Mouse (Mus musculus): ENCODE results near the gene Hdgfl3.

The Hdgfl3 gene

DNA sequence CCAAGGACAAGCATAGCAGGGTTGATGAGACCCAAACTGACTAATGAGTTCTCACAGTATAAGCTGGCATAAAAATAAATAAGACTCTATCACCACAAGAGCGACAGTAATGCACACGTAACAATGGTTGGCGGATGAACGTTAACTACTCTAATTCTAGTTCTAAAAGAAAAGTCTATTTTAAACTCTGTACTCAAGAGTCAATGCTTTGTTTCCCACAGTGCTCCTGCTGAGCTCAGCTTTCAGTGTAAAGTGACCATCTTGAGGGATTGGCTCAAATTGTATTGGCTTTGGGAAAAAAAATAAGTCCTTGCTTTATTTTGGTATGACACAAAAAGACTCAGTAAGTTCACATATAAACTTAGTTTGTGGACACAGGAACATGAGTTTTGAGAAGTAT lies 49.1 kb downstream of the Hdgfl3 start:
- no peak for DNase-seq

DNA sequence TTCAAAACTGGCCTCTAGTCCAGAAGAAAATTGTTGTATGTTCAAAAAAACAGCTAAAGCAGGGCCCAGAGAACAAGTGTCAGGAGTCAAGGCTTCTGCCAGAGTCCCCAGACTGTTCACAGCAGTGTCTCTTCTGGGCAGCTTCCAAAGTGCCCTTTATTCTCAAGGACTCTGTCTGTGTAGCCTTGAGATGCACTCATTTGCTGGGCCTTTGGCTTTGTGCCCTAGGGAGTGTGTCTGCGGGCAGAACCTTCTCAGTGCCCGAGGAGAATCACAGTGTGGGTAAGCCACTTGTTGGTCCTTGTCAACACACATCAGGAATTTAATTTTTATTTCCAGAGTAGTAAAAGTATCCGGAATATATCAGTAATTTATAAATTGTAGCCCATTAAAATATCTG lies 52.7 kb downstream of the Hdgfl3 start:
- DNase-seq, result no peak

DNA sequence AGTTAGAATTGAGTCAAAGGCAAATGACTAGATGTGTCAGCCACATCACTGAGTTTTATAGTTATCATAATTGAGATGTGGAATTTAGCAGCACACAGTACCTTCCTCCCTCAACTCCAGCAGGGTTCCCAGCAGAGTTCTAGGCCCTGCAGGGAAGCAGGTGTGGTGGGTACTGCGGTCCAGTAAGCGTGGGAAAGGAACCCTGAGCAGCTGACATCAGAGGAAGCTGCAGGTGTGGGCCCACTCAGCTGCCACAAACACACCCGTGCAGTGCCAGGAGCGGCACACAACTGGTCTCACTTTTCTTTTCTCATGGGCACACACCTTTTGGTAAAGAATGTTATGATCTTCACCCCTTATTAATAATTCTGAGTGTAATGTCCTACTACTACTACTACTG lies 53.5 kb downstream of the Hdgfl3 start:
- DNase-seq, result no peak

DNA sequence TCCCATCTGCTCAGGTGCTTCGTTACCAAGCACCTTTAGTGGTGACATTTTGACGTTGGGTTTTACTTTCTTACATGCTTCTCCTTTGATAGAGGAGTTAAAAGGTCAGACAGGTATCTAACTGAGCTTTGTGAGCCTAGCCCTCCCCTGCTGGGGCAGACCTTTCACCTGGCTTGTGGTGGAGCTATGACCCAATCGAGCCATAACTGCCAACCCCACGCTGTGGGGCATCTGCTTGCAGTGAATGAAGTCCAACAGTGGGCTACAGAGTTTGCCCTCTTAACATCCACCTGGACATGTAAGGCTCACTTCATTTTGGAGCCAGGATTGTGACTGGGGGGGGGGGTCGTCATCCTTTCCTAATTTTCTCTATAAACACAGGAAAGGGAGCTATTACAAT lies 54.0 kb downstream of the Hdgfl3 start:
- DNase-seq, result no peak

DNA sequence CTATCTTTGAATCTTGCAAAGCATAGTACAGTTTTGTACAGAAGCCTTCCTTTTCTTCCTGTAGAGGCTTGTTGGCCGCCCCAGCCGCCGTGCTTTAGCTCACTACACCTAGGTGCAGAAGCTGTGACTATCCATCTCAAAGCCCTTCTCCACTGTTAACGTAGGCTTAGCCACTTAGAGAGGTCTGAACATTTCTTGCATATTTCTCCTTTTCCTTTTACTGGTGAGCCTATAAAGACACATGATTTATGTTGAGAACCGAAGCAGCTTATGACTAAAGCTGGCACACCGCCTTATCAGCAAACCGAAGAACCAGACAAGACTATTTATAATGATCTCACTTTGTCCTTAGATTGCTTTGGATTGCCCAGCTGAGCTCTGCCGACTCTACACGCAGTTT lies 58.9 kb downstream of the Hdgfl3 start:
- no peak for DNase-seq

DNA sequence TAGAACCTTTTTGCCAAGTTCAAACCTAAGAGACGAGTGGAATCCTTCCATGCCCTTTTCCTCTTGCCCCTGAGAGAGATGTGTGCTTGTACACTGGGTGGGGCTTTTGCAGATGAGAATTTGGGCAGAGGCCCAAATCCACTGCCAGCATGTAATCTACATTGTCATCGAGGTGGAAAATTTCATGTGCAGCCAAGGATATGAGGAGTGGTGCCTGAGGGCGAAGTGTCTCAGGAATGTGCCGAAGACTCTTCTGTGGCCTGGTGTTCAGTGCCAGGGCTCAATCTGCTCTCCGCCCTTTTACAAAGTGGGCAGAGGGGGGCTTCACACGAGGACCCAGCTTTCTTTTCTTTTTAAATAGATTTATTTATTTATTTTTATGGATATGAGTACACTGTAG lies 59.6 kb downstream of the Hdgfl3 start:
- DNase-seq, result no peak

DNA sequence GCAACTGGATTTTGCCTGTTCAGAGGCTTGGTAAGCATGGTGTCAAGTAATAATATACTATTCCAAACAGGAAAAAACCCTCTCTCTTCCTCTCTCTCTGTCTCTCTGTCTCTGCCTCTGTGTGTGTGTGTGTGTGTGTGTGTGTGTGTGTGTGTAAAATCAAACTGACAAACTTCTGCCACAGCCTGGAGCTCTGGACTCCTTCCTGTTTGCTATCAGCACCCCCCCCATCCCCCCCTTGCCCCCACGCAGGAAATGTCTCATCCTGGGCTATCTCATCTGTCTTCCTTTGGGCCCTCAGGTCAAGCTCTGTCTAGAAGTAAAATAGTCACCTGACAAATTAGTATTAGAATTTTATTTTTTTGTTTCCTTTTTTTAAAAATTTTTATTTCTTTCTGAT lies 60.5 kb downstream of the Hdgfl3 start:
- DNase-seq, result no peak

DNA sequence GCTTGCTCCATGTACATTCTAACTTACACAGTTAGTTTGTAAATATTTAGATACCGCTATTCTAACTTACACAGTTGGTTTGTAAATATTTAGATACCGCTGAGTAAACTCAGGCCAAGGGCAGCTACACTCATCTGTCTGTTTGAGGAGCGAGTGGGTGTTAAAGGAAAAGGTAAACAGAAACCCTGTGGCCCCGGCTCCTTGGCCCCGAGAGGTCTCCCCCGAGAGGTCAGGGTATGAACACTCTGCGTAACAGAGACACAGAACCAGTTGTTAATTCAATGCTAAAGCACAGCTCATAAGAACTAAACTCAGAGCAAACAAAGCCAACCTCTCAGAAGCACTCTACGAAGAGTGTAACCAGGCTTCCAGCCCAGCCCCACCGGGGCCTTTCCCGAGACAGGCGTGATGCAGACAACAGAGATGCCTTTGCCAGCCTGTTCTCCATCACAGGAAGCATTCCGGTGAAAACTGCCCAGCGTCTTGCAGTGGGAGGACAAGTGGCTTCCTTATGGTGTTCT lies 61.7 kb downstream of the Hdgfl3 start:
- no peak for DNase-seq

DNA sequence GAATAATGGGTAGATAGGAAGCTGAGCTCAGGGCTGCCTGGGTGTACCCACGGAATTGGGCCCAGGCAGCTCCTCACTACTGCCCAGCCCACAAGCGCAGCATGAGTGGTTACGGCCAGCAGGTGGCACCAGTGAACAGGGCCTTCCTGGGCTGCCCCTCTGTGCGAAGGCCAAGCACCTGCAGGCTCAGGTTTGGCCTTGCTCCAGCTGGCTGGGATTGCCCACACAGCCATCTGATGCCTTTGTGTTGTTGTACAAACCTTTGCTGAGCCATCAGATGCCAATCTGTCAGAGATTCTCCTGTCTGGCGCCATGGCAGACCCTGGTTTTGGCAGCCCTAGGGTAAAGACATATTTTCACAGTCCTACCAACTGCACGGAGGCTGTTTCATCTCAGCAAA lies 66.1 kb downstream of the Hdgfl3 start:
- DNase-seq, result peak; percentile 84

DNA sequence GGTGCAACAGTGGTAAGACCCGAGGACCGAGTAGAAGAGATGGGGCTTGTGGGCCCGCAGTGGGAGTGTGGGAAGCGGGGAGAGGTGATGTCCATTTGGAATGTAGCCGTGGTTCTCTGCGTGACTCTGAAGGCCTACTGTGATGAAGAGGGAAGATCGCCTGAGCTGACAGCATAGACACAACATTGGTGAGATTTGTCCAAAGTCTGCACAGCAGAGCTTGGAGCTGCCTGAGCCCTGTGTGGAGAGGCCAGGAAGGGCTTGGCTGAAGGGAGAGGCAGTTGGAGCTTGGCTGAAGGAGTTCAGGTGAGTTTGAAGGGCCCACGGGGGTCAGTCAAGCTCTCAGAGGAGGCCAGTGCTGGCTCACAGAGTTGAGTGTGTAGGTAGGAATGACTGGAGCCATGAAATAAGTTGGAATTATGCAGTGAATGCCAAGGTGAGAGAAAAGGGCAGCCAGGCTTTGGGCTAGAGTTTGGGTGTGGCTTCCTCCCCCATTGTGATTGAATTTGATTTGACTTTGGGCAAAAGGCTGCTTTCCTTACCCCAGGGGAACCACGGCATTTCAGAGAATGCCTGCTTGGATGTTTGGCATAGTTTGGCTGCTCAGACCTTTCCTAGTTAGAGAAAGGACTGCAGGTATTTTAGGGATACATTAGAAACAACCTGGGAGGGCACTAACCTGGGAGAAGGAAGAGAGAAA lies 66.9 kb downstream of the Hdgfl3 start:
- no peak for DNase-seq

DNA sequence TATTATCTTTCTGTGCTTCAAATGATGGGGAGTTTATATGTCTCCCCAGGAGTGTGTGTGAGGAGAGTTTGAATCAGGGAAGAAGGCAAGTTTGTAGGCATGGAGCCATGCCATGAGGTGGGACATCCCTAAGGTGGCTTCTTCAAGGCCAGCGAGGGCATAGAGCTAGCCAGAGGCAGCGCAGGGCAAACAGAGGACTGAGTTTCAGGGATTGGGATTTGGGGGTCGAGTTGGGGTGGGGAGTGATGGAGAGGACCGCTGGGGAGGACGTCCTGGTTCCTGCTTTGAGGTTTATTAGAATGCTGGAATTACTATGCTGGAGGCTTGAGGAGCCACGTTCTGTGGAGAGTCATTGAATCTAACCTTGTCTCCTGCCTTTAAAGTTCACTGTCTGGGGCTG lies 68.3 kb downstream of the Hdgfl3 start:
- no peak for DNase-seq

DNA sequence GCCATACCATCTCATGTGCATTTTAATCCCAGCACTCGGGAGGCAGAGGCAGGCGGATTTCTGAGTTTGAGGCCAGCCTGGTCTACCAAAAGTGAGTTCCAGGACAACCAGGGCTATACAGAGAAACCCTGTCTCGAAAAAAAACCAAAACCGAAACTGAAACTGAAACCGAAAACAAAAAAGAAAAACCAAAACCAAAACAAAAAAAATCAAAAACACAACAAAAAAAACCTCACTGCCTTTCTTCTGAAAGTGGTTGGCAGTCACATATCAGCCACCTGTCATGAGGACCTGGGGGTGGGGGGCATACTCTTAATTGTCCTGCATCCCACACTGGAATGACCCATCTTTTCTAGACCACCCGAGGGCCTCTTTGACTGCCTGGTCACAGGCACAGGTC lies 69.7 kb downstream of the Hdgfl3 start:
- no peak for DNase-seq

DNA sequence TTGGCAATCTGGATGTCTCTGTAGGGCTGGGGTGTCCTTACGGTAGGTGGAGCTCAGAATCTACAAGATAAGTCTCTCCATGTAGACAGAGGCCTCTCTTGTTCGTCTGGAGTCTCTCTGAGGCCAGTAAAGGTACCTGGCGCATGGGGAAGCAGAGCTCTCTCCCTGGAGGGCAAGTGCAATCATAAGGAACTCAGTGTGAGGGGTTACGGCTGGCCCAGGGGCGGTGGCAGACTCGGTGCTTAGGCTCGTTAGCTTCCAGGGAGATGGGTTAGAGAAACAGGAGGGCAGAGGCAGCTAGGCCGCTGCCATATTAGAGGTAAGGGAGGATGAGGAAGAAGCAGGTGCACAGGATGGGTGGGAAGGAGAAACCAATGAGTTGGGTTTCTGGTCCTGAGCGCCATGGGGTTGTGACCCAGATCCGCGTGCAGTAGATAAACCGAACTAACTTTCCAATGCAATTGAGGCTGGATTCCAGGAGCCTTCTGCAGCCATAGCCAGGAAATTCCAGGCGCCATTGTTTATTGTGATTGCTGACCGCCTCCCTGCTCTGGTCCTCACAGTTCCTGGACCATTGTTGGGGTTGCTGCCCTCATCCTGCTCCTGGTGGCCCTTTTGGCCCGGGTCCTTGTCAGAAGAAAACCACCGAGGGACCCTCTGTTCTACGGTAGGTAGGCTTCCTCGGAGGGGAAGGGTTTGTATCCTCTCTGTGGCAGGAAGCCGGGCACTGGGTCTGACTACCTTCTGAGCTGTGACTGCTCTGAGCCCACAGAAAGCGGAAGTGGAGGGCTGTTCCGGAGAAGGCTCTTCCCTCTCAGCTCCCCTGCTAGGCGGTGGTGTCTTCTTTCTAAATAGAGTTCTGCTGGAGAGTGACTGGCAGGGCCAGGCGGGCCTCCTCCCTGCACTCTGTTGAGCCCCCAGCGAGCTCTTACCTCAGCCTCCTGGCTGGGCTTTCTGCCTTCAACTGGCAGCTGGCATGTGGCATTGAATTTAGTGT lies 71.4 kb downstream of the Hdgfl3 start:
- DNase-seq, result no peak

DNA sequence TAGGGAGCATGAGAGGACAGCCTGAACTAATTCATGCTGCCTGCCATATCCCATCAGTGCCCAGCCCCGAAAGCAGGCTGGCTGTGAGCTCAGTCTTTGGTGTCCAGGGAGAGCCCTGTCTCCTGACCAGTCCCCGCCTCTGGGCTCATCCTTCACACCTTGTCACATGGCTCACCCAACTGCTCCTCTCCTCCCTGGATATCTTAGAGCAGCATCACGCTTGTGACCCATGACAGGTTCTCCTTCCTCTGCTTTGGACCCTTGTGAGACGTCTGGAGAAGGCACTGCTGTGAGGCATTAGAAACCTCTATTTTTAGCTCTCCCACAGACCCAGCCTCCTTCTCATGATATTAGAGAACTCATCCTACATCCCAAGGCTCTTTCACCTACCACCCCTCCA lies 72.4 kb downstream of the Hdgfl3 start:
- no peak for DNase-seq

DNA sequence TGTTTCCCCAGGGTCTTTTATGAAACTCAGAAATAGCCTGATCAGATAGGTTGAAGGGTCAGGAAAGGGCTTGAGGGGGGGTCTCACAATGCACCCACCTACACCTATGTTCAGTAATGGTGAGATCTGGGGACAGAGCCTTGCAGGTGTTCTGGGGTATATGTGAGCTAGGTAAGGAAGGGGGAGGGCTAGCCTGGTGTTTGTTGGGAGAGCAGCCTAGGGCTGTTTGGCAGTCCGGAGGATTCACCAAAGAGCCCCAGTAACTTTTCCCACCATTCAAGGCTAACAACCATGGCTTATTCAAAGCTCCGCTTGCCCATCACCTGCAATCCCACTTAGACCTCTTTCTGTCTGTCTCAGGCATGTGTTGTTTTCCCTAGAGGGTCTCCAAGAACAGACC lies 72.8 kb downstream of the Hdgfl3 start:
- DNase-seq, result no peak

DNA sequence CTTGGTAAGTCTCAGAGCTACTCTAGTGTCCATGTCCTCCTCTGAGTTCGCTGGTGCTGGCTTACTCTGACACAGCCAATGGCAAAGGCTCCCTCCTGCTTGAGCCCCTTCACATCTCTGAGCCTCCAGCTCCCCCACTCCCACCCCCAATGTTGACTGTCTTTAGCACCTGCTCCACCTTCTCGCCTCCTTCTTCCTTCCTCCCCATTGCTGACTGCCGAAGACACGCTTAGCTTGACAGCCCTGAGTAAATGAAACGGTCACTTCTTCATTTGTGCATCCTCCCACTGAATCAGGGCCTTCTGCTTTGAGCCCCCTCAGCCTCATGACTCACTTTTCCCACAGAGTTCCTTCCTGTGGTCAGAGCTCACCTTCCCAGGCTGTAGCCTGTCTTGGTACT lies 73.3 kb downstream of the Hdgfl3 start:
- no peak for DNase-seq

DNA sequence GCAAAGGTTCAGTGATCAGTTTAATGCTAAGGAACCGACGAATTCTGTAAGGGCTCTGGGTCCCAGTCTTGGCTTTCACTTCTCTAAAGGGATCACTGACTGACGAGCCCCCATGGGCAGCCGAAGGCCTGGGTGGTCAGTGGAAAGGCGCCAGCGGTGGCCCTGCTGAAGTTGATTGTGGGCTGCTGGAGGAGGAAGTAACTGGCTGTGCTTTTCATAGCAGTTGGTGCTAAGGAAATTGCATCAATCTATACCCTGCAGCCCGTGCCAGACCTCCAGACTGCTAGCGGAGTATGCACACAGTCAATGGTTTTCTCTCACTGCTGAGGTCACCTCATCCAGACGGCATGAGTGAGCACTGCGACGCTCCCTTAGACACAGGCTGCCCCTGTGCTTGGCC lies 74.2 kb downstream of the Hdgfl3 start:
- DNase-seq, result no peak

DNA sequence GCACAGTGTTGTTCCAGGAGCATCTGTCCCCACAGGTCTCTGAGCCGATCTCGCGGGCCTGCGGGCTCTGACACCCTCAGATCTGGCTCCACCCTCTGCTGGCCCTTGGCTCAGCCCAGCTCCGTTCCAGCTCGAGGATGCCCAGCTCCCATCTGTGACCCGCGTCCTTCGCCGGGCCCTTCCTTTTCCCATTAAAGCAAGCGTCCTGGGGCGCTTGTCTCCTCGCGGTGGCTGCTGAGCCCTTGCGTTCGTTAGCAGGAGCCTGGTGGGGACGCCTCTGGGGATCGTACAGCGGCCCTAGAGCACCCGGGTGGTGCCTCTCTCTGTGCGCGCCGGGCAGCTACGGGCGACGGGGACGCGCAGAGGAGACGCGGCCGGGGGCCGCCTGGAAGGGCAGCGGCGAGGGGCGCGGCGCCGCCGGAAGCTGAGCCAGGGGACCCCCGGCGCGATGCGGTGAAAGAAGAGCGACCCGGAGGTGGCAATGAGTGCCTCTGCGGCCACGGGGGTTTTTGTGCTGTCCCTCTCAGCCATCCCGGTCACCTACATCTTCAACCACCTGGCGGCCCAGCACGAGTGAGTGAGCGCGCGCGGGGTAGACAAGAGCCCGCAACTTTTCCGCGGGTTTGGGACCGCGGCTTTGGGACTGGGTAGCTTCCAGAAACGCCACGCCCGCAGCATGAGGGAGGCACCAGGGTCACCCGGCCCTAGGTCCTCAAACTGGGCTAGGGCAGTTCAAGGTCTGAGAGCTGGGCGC lies 75.1 kb downstream of the Hdgfl3 start, which contains the start of gene Tm6sf1:
Gene Tm6sf1, plus strand, starts transcription at position 34 of the 754 bp plus-strand sequence.
- DNase-seq, result peak; percentile 38

DNA sequence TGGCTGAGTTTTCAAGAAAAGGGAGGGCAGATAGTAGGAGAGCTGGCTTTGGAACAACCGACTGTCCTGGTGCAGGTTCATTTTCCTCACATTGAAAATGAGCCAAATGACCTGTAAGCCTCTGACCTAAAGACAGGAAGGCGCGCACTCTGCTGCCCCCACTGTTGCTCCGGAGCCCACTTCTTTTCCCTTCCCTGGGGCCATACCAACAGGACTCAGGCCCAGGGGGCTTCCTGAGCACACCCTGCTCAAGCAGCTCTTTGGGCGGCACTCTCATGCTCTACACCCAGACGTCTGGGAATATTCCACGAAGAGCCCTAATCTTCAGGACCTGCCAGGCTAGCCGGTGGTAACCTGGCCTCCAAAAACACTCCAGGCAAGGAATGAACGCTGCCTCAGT lies 76.0 kb downstream of the Hdgfl3 start:
- DNase-seq, result no peak

DNA sequence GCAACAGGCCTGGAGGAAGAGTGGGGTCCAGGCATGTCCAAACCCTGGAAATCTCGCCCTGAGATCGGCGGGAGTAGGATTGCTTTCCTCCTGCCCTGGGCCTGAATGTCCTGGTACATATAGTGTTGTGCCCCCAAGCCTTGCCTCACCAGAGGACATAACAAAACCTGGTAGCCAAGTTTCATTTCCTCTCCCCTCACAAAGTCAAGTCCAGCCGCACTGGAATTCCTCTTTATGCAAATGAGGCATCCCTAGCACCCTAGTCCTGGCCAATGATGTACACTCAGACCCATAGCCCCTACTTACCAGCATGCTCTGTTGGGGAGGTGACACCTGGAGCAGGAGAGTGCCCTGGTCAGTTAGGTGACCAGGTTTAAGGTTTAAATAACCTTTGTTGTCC lies 78.1 kb downstream of the Hdgfl3 start:
- DNase-seq, result no peak

DNA sequence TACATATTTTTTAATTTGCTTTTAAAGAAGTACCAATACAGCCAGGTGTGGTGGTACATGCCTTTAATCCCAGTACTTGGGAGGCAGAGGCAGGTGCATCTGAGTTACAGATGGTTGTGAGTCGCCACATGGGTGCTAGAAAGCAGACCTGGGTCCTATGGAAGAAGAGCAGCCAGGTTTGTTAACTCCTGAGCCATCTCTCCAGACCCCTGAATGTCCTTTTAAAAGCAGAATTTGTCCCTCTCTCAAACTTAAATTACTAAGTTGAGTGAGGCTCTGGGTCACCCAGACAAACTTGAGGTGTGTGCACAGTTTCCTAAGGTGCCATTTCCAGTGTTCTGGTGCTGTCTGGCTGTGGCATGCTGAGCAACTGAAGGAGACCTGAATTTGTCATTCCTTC lies 78.6 kb downstream of the Hdgfl3 start, which contains the start of gene Gm10160:
Gene Gm10160, minus strand, starts transcription at position 101 of the 400 bp plus-strand sequence.
- DNase-seq, result no peak

DNA sequence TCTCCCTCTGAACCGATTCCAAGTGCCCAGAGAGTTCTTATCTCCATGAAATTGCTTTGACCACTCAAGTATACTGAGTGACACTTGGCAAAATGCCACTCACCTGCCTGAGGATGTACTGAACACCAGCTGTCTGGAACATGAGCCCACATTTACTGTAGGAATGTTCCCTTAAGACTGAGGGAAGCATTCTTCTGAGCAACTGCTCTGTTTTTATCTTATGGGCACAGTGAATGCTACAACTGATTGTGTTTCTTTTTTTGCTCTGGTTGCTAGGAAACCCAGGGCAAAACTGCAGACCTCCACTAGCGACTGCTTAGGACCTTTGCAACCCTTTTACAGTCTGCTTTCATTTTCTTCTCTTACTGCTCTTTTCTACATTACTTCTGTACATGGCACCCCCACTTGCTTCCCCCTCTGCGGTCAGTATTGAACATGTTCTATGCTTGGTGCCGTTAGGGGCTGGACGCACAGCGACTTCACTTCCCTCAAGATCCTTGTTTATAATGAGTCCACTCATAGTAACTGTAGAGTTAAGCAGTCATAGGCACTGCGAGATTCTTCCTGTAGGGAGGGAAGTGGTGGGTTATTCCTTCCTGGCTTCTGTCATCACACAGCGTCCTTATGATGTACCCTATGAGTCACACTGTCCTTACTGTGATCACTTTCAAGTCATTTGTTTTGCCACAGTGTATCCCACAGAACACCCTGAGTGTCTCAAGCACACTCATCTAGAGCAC lies 79.5 kb downstream of the Hdgfl3 start:
- no peak for DNase-seq

Data from kidney, adult 18-20 months (tissue).